Mouse (Mus musculus): ENCODE data around the gene Vps25.

- no peak for TF ChIP-seq CTCF (IDR thresholded peaks at IDR 0.05; ENCODE audit: low read depth)
- TF ChIP-seq EP300 (IDR thresholded peaks at IDR 0.05; ENCODE audit: low read depth): no peak
Measured at GRCm38 (mm10) chr11:101238071-101238647, 15.3 kb upstream of the Vps25 start.
